Mouse (Mus musculus): ENCODE data around the gene Arhgap21. TPM values are rescaled to one million over a fixed set of nuclear protein-coding genes. Genes with fewer than 3 reads are reported as not detected.

Arhgap21 gene
- polyA plus RNA-seq, 1 experiment from 2014 or later: 38.6 TPM

- ATAC-seq: no peak
- H3K4me3 ChIP-seq: no peak overlapping the region
- 0 out of 2 replicates have a peak, but pooled peaks cover 3% of the 10 kb centered on the region for H3K4me1 ChIP-seq
- no peaks in the 10 kb centered on the region for H3K27me3 ChIP-seq
- H3K9ac ChIP-seq: no peak overlapping the region
- no peaks in the 10 kb centered on the region for H3K9me3 ChIP-seq (replicated peaks)
- H3K36me3 ChIP-seq (ENCODE audit: poor library complexity, severe bottlenecking): peaks cover 47% of the 10 kb centered on the region
- no peak overlapping the region for H3K27ac ChIP-seq
- H3K4me2 ChIP-seq: no peak overlapping the region
These were observed 100.6 kb downstream of the Arhgap21 start for GRCm38 (mm10) chr2:20868052-20868451.

DNA sequence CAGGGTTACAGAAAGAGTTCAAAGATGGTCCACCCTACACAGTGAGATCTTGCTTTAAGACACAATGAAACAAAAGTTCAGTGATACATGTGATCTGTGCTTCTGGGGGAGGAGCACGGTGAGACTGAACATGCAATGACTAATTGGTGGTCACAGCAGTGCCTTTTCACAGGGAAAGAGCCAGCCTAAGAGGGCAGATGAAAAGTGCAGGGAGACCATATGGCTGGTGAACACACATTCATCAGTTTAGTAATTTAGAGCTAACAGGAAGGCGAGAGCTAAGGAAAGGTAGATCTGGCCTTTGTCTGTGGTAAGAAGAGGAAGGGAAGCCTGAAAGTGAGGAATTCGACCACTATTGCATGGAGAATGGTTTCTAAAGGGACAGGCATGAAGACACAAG is 102.9 kb downstream of the Arhgap21 start:
- H3K27ac ChIP-seq: no peak overlapping the region
- no peak overlapping the region for H3K4me2 ChIP-seq
- no peak overlapping the region for H3K4me3 ChIP-seq
- H3K27me3 ChIP-seq: no peaks in the 10 kb centered on the region
- ATAC-seq: no peak
- peaks cover 61% of the 10 kb centered on the region for H3K36me3 ChIP-seq (ENCODE audit: poor library complexity, severe bottlenecking)
- H3K4me1 ChIP-seq: 0 out of 2 replicates have a peak, but pooled peaks cover 3% of the 10 kb centered on the region
- no peaks in the 10 kb centered on the region for H3K9me3 ChIP-seq (replicated peaks)
- no peak overlapping the region for H3K9ac ChIP-seq
- 87% methylated on average over 3 of the region's 3 CpGs for WGBS

DNA sequence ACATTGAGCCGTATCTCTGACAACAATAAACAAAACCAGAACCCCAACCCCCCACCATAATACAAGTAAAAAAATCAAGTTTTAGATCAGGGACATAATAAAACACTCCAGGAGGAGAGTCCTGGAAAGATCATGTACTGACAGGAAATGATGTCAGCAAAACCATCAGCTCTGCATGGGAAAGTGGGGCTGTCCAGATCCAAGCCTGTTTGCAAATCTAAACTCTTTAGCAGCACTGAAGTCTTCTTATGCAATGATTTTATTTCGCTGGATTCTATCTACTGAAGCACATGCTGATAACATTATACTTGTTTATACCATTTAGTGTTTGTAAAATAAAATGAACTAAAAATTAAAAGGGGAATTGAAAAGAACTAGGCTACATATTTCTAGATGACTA is 104.1 kb downstream of the Arhgap21 start:
- Histone ChIP-seq H3K4me1 (0 out of 2 replicates have a peak, but pooled peaks cover 3% of the 10 kb centered on the region), H3K36me3 (ENCODE audit: poor library complexity, severe bottlenecking) (peaks cover 72% of the 10 kb centered on the region), H3K4me2 (no peak overlapping the region), H3K9ac (no peak overlapping the region), H3K27me3 (no peaks in the 10 kb centered on the region), H3K27ac (no peak overlapping the region), H3K9me3 (replicated peaks) (no peaks in the 10 kb centered on the region), H3K4me3 (no peak overlapping the region)
- no peak for ATAC-seq
- 93% methylated on average over 2 of the region's 2 CpGs for WGBS

DNA sequence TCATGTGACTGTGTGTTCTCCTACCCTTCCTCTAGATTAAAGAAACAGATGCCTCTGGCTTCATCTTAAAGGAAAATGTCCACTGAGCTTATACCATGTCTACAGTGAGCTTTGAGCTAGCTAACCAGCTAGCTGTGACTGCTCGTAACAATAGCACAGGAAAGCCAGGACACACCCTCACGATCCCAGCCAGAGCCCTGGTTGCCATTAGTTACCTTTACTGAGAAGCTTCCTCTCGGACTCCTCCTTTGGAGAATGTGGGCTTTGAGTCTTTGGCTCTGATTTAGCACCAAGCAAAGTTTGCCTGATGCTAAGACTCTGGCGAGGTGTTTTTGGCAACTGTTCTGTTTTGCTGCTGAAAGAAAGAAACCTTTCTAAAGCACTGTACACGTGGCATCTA is 107.9 kb downstream of the Arhgap21 start:
- Histone ChIP-seq H3K4me2 (no peak overlapping the region), H3K4me3 (no peak overlapping the region), H3K9me3 (replicated peaks) (no peaks in the 10 kb centered on the region), H3K36me3 (ENCODE audit: poor library complexity, severe bottlenecking) (peaks cover 94% of the 10 kb centered on the region), H3K9ac (no peak overlapping the region), H3K4me1 (no peaks in the 10 kb centered on the region), H3K27me3 (no peaks in the 10 kb centered on the region), H3K27ac (no peak overlapping the region)
- ATAC-seq: no peak
- 70% methylated on average over 5 of the region's 5 CpGs for WGBS

DNA sequence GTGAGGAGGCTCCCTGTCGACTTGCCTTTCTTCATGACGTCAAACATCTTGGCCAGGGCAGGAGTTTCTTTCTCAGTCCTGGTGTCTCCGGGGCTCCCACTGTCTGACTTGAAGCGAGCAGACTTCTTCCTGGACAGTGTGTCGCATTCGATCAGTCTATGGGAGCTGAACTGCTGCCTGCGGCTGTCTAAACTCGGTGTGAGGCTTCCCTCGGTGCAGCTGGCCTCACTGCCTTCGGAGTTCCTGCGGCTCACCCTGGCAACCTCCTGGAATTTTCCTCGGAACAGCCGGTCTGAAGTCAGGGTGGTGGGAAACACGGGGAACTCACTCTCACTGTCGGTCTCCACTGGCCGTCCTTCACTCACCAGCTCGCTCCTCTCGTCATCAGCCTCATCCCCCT is 119.3 kb downstream of the Arhgap21 start:
- Histone ChIP-seq H3K9ac (no peak overlapping the region), H3K4me3 (no peak overlapping the region), H3K27me3 (no peaks in the 10 kb centered on the region), H3K9me3 (replicated peaks) (no peaks in the 10 kb centered on the region), H3K36me3 (ENCODE audit: poor library complexity, severe bottlenecking) (peaks cover 84% of the 10 kb centered on the region), H3K4me2 (no peak overlapping the region), H3K27ac (no peak overlapping the region), H3K4me1 (no peaks in the 10 kb centered on the region)
- ATAC-seq: no peak; the same call in 1 of the 2 replicates
- WGBS: 87% methylated on average over 18 of the region's 18 CpGs

DNA sequence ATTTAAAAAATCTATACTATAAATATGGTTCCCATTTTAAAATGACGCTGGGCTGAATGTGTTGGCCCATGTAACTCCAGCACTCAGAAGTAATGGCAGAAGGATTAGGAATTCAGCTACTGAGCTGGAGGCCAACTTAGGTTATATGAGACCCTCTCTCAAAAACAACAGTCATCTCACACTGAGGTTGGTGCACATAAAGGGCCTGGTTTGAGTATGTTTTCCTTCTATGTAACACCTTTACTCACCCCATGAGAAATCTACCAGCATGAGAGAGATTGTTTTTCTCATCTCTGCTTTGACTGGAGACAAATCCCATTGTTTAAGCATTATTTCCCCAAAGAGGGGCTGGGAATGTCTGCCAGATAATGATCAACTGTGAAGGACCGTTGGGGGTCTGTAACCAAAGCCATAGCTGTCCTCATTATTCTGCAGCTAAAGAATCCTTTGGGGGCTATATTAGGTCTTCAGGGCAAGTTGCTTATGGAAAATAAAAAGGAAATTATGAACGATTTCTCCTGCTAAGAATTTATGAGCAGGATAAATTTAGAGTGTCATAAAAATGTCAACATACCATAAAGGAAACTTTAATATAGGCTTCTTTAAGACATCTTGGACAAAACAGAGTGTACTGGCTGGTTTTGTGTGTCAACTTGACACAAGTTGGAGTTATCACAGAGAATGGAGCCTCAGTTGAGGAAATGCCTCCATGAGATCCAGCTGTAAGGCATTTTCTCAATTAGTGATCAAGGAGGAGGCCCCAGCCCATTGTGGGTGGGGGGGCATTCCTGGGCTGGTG is 136.9 kb downstream of the Arhgap21 start:
- no peak for ATAC-seq
- WGBS: 83% methylated on average over 3 of the region's 3 CpGs
- no peak overlapping the region for H3K4me2 ChIP-seq
- H3K27ac ChIP-seq: no peak overlapping the region
- H3K36me3 ChIP-seq (ENCODE audit: poor library complexity, severe bottlenecking): no peaks in the 10 kb centered on the region
- H3K9ac ChIP-seq: no peak overlapping the region
- no peaks in the 10 kb centered on the region for H3K4me1 ChIP-seq
- no peaks in the 10 kb centered on the region for H3K27me3 ChIP-seq
- no peak overlapping the region for H3K4me3 ChIP-seq
- H3K9me3 ChIP-seq (replicated peaks): no peaks in the 10 kb centered on the region

DNA sequence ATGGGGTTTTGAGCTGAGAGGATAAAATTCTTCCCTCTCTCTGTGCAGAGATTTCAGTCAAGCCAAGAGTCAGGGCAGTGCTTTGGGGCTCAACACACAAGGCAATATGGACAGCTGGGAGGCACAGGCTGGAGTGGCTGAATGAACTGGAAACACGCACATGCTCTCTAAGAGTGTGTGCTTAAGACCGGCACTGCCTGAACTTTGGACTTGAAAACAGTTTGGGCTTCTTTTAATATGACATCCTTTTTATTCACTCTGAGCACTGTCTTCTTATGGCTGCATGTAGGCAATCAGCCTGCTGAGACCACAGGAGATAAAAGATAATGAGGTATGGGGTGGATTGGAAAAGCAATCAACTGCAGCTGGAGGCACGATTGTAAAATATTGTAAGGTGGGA is 137.8 kb downstream of the Arhgap21 start:
- Histone ChIP-seq H3K36me3 (ENCODE audit: poor library complexity, severe bottlenecking) (no peaks in the 10 kb centered on the region), H3K4me3 (no peak overlapping the region), H3K4me1 (no peaks in the 10 kb centered on the region), H3K4me2 (no peak overlapping the region), H3K9ac (no peak overlapping the region), H3K9me3 (replicated peaks) (no peaks in the 10 kb centered on the region), H3K27ac (no peak overlapping the region), H3K27me3 (no peaks in the 10 kb centered on the region)
- 87% methylated on average over 3 of the region's 3 CpGs for WGBS
- ATAC-seq: no peak

- no peaks in the 10 kb centered on the region for H3K36me3 ChIP-seq (ENCODE audit: poor library complexity, severe bottlenecking)
- H3K27me3 ChIP-seq: no peaks in the 10 kb centered on the region
- H3K4me1 ChIP-seq: no peaks in the 10 kb centered on the region
- H3K4me2 ChIP-seq: no peak overlapping the region
- H3K9me3 ChIP-seq (replicated peaks): no peaks in the 10 kb centered on the region
- no peak overlapping the region for H3K4me3 ChIP-seq
- H3K9ac ChIP-seq: no peak overlapping the region
- no peak overlapping the region for H3K27ac ChIP-seq
- ATAC-seq: no peak
These were observed 142.4 kb downstream of the Arhgap21 start for GRCm38 (mm10) chr2:20826258-20826657.

DNA sequence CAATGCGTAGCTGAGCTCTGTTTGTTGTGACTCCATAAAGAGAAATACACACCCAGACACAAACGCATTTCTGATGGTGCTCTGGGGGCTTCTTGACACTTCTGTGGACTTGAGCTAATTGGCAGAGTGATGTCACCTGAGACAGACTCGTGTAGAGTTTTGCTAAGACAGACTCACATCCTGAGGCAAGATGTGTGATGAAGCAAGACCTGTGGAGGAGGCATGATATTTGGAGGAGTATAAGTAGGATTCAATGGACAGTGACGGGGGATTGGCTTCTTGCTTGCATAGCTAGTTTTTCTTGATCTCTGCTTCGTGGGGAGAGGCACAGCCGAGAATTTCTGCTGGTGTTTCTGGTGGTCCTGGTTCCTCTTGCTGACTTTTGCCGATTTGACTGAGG is 150.5 kb downstream of the Arhgap21 start:
- 87% methylated on average over 7 of the region's 7 CpGs for WGBS
- no peak overlapping the region for H3K9ac ChIP-seq
- H3K4me1 ChIP-seq: 0 out of 2 replicates have a peak, but pooled peaks cover 3% of the 10 kb centered on the region
- ATAC-seq: no peak
- H3K9me3 ChIP-seq (replicated peaks): no peaks in the 10 kb centered on the region
- no peak overlapping the region for H3K4me3 ChIP-seq
- no peak overlapping the region for H3K27ac ChIP-seq
- H3K27me3 ChIP-seq: no peaks in the 10 kb centered on the region
- no peak overlapping the region for H3K4me2 ChIP-seq
- H3K36me3 ChIP-seq (ENCODE audit: poor library complexity, severe bottlenecking): no peaks in the 10 kb centered on the region

- no peak overlapping the region for H3K4me3 ChIP-seq
- H3K36me3 ChIP-seq (ENCODE audit: poor library complexity, severe bottlenecking): peaks cover 12% of the 10 kb centered on the region; the same call in 1 of the 2 replicates
- no peak overlapping the region for H3K9ac ChIP-seq
- ATAC-seq: no peak
- no peak overlapping the region for H3K4me2 ChIP-seq
- no peaks in the 10 kb centered on the region for H3K27me3 ChIP-seq
- H3K9me3 ChIP-seq (replicated peaks): no peaks in the 10 kb centered on the region
- H3K4me1 ChIP-seq: no peaks in the 10 kb centered on the region
- WGBS: 79% methylated on average over 2 of the region's 2 CpGs
- H3K27ac ChIP-seq: no peak overlapping the region
These were observed 154.7 kb downstream of the Arhgap21 start for GRCm38 (mm10) chr2:20813986-20814385.

GRCm38 (mm10) chr2:20811506-20811905 is 157.2 kb downstream of the Arhgap21 start:
- Histone ChIP-seq H3K36me3 (ENCODE audit: poor library complexity, severe bottlenecking) (peaks cover 36% of the 10 kb centered on the region; the same call in 1 of the 2 replicates), H3K27ac (no peak overlapping the region), H3K9me3 (replicated peaks) (no peaks in the 10 kb centered on the region), H3K4me2 (no peak overlapping the region), H3K27me3 (no peaks in the 10 kb centered on the region), H3K4me3 (no peak overlapping the region), H3K9ac (no peak overlapping the region), H3K4me1 (no peaks in the 10 kb centered on the region)
- no peak for ATAC-seq
- WGBS: 87% methylated on average over 8 of the region's 8 CpGs

DNA sequence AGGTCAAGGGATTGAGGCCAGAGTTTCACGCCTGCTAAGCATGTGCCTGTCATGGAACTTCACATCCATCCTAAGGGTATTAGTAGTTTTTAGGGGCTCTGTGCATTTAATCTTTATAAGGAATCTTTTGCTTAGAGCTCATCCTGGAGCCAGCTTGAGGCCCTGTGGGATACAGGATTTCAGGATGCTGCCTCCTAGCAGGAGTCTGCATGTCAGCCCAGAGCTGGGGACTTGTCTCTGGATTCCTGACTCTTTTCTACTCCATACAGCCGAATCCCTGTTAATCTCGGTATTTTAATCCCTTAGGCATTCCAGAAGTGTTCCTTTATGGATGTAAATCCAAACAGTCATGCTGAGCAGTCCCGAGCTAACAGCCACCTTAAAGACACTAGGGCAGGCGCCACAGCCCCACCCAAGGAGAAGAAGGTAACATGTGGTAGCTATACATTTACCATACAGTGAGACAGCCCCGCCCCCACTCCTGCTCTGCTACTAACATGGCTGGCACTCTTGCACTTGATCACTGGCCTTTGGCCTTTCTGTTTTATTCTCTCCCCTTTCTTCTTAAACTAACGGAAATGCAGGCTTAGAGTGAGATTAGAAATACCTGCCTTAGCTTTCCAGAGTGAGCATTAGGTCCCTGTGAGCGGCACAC is 167.3 kb downstream of the Arhgap21 start:
- Histone ChIP-seq H3K9ac (no peak overlapping the region), H3K27ac (no peak overlapping the region), H3K9me3 (replicated peaks) (no peaks in the 10 kb centered on the region), H3K4me3 (no peak overlapping the region), H3K4me2 (no peak overlapping the region), H3K4me1 (no peaks in the 10 kb centered on the region), H3K36me3 (ENCODE audit: poor library complexity, severe bottlenecking) (peaks cover 52% of the 10 kb centered on the region), H3K27me3 (no peaks in the 10 kb centered on the region)
- no peak for ATAC-seq
- 72% methylated on average over 8 of the region's 8 CpGs for WGBS
